Mouse (Mus musculus) G1E (cell line): ENCODE measurements around the gene Myoz2.

ENCODE experiments used
- CTCF ChIP-seq: IDR thresholded peaks from 2 replicates; pipeline ENCODE4 v1.5.1; 2012; ENCODE audit warnings: low read depth, low read length, inconsistent platforms, mixed read lengths
- GATA1 ChIP-seq: IDR thresholded peaks from 2 replicates; pipeline ENCODE4 v1.6.1; 2012; ENCODE audit warnings: borderline replicate concordance, low read length, inconsistent platforms, mixed read lengths
- GATA2 ChIP-seq: IDR thresholded peaks from 2 replicates; pipeline ENCODE4 v1.6.1; 2012; ENCODE audit warnings: low read depth, low read length, inconsistent platforms, borderline replicate concordance
- POLR2AphosphoS5 ChIP-seq: IDR thresholded peaks from 2 replicates; pipeline ENCODE4 v1.6.1; 2012; ENCODE audit warnings: low read depth, low read length, inconsistent platforms; ENCODE audit not compliant: insufficient replicate concordance
- TAL1 ChIP-seq: conservative IDR thresholded peaks from 2 replicates; pipeline ENCODE4 v1.6.1; 2012; ENCODE audit warnings: low read depth, low read length, inconsistent platforms, mixed read lengths

DNA sequence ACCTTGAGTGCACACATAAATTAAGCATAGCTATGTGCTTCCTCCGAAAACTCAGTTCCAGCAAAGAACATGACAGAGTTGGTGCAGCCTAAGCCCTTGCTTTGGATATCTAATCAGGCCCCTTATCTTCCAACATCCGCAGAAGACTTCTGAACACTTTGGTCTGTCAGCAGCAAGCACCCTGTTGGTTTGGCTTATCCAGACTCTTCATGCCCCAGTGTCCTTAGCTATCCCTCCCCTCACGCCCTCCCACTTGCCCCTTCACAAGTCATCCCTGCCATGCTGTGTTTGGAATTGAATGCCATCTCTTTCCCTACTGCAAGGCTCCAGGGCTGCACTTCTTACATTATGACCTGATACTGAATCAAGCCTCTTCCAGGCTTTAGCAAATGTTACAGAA is 40.9 kb upstream of the Myoz2 start:
- TF ChIP-seq CTCF (no peak), GATA2 (no peak), GATA1 (no peak), TAL1 (no peak), POLR2AphosphoS5 (no peak)
